ENCODE assay signal across 26 mouse cellular contexts in the genomic region with DNA sequence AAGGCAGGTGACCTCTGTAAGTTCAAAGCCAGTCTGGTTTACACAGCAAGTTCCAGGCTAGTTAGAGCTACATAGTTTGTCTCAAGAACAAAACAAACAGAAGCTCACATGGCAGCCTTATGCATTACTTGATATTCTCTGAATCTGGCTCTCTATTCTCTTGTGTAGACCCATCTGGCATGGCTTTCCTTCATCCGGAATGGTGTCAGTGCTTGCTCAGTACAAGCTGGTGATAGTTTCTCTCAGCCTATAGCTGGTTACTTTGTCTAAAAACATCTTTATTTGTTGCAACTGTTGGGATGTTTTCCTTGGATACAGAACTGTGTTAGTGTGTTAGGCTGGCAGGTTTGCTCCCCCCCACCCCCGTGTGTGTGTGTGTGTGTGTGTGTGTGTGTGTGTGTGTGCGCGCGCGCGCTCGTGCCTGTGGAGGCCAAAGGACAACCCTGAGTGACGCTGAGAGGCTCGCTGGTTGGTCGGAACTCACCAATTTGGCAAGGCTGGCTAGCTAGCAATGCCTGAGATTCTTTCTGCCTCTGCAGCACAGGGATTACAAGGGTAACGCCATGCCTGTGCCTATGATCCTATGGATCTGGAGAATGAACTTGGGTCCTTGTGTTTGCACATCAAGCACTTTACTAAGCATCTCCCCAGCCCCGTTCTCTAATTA. TPM values are rescaled to one million over a fixed set of nuclear protein-coding genes. Genes with fewer than 3 reads are reported as not detected.
DNase-seq lines count a peak whose midpoint lies in the region; ATAC-seq and TF ChIP-seq lines count a peak whose summit lies in the region.
"Had no signal": no experiment of that assay in that cellular context is flagged by ENCODE, and none has a peak within 500 bp of the region (broad histone marks: within the 10 kb centered on the region; RNA-seq: fewer than 3 reads in every experiment).

No protein-coding gene starts in this region.

- H3K4me1 ChIP-seq in cerebellum, adult 2 months (ENCODE audit: control insufficient read depth, insufficient read depth, low read length): peaks cover 24% of the 10 kb centered on the region
- H3K4me1 ChIP-seq in midbrain, embryonic 11.5 days (ENCODE audit: control insufficient read depth, insufficient read depth, low read length): no peaks in the 10 kb centered on the region
- peaks cover 14% of the 10 kb centered on the region; the same call in 1 of the 2 replicates for H3K4me1 ChIP-seq in midbrain, embryonic 14.5 days (ENCODE audit: control insufficient read depth, insufficient read depth, low read length)
- H3K4me1 ChIP-seq: intestine, embryonic 15.5 days had no signal

- no peak overlapping the region for H3K4me2 ChIP-seq in midbrain, embryonic 11.5 days
- no peak overlapping the region for H3K4me2 ChIP-seq in midbrain, embryonic 14.5 days (ENCODE audit: low read length)
- H3K4me2 ChIP-seq: embryonic facial prominence, embryonic 12.5 days; intestine, embryonic 15.5 days had no signal

- no peak for TF ChIP-seq POLR2A in cerebellum, adult 2 months (IDR thresholded peaks at IDR 0.05; ENCODE audit: borderline replicate concordance, insufficient read depth, low read length)

- WGBS in cerebellum, adult 2 months: 78% methylated on average over 13 of the region's 13 CpGs
- whole genome bisulfite sequencing in midbrain, embryonic 11.5 days: 79% methylated on average over 13 of the region's 13 CpGs
- WGBS in midbrain, embryonic 14.5 days: 75% methylated on average over 13 of the region's 13 CpGs

- no peak for TF ChIP-seq CTCF in cerebellum, adult 2 months (IDR thresholded peaks at IDR 0.05; ENCODE audit: borderline replicate concordance, insufficient read depth, low read depth, low read length)

- no peaks in the 10 kb centered on the region for H3K9me3 ChIP-seq in midbrain, embryonic 11.5 days (ENCODE audit: control insufficient read depth, low read length)
- no peaks in the 10 kb centered on the region for H3K9me3 ChIP-seq in midbrain, embryonic 14.5 days (ENCODE audit: control insufficient read depth, low read length)
- H3K9me3 ChIP-seq: embryonic facial prominence, embryonic 12.5 days; hindbrain, embryonic 10.5 days; intestine, embryonic 15.5 days; neural tube, embryonic 15.5 days had no signal

- no peak for ATAC-seq in midbrain, embryonic 11.5 days (ENCODE audit: low FRiP score)
- no peak for ATAC-seq in midbrain, embryonic 14.5 days (ENCODE audit: low FRiP score, low TSS enrichment)
- ATAC-seq: intestine, embryonic 15.5 days; lung, postnatal 0 days had no signal

- H3K4me3 ChIP-seq in cerebellum, adult 2 months (replicated peaks; ENCODE audit: insufficient read depth, low read depth, low read length): no peak overlapping the region
- H3K4me3 ChIP-seq in midbrain, embryonic 11.5 days (ENCODE audit: low read depth, low read length): no peak overlapping the region
- H3K4me3 ChIP-seq in midbrain, embryonic 14.5 days (replicated peaks; ENCODE audit: low read depth, low read length): no peak overlapping the region
- H3K4me3 ChIP-seq: embryonic facial prominence, embryonic 12.5 days; hindbrain, embryonic 10.5 days; intestine, embryonic 15.5 days; left cerebral cortex, adult 2 months; midbrain, embryonic 10.5 days; neural tube, embryonic 15.5 days had no signal

- intact Hi-C loops in heart, postnatal 36 days (cut with DNase I): no loop called here

- H3K27ac ChIP-seq in cerebellum, adult 2 months (ENCODE audit: insufficient read depth, low read length): peak overlapping the region; percentile 38
- no peak overlapping the region for H3K27ac ChIP-seq in midbrain, embryonic 11.5 days (ENCODE audit: low read depth, low read length)
- no peak overlapping the region for H3K27ac ChIP-seq in midbrain, embryonic 14.5 days (replicated peaks; ENCODE audit: low read depth, low read length)
- H3K27ac ChIP-seq: embryonic facial prominence, embryonic 12.5 days; hindbrain, embryonic 10.5 days; intestine, embryonic 15.5 days; left cerebral cortex, adult 2 months; macrophage; neural tube, embryonic 15.5 days had no signal

- H3K9ac ChIP-seq in midbrain, embryonic 11.5 days (ENCODE audit: low read length): no peak overlapping the region
- H3K9ac ChIP-seq in midbrain, embryonic 14.5 days (replicated peaks; ENCODE audit: low read length): no peak overlapping the region
- H3K9ac ChIP-seq: embryonic facial prominence, embryonic 12.5 days; intestine, embryonic 15.5 days; neural tube, embryonic 15.5 days had no signal

- H3K36me3 ChIP-seq in midbrain, embryonic 11.5 days (ENCODE audit: control insufficient read depth, insufficient read depth, low read length): no peaks in the 10 kb centered on the region
- no peaks in the 10 kb centered on the region for H3K36me3 ChIP-seq in midbrain, embryonic 14.5 days (ENCODE audit: control insufficient read depth, insufficient read depth, low read length)
- H3K36me3 ChIP-seq: embryonic facial prominence, embryonic 12.5 days; hindbrain, embryonic 10.5 days; intestine, embryonic 15.5 days; midbrain, embryonic 10.5 days; neural tube, embryonic 15.5 days had no signal

- no peaks in the 10 kb centered on the region for H3K27me3 ChIP-seq in cerebellum, adult 2 months (ENCODE audit: control insufficient read depth, insufficient read depth, low read length)
- no peaks in the 10 kb centered on the region for H3K27me3 ChIP-seq in midbrain, embryonic 11.5 days (ENCODE audit: control insufficient read depth, insufficient read depth, low read length)
- no peaks in the 10 kb centered on the region for H3K27me3 ChIP-seq in midbrain, embryonic 14.5 days (ENCODE audit: control insufficient read depth, insufficient read depth, low read length)

- no peak for DNase-seq in cerebellum, adult 2 months
- no peak for DNase-seq in cerebellum, adult 11-12 months
- peak; percentile 91 for DNase-seq in heart, adult 11 months
- DNase-seq in heart, postnatal 36 days: no peak
- peak; percentile 12 for DNase-seq in heart, postnatal 4 days
- no peak for DNase-seq in heart, adult 9 months (ENCODE audit: low spot score in 2 of 2)
- peak; percentile 68 for DNase-seq in midbrain, embryonic 11.5 days (ENCODE audit: low spot score, missing footprints)
- no peak for DNase-seq in midbrain, embryonic 14.5 days
- DNase-seq: adrenal gland, postnatal 10 days; gastrocnemius, postnatal 10 days; kidney, postnatal 10 days; right cerebral cortex, postnatal 4 days; thymus, postnatal 14 days had no signal

RNA-seq across cellular contexts. Expression of a gene that starts 11.0 kb away (rescaled TPM):
- polyA plus RNA-seq in cerebellum, adult 2 months (2012; rRNA removed): 0.06 TPM in 1 of 2 replicates, not detected in the other
- total RNA-seq in heart, postnatal 36 days (2021): not detected
- not detected for total RNA-seq in heart, postnatal 4 days (2021)
- polyA plus RNA-seq in midbrain, embryonic 11.5 days (2014; fragmentation: Nextera tagmentation; extraction: Ambion mirVana): 22.2 and 23.5 TPM in 2 replicates
- polyA plus RNA-seq in midbrain, embryonic 14.5 days (2014; fragmentation: Nextera tagmentation; extraction: Ambion mirVana): 20.1 and 21.3 TPM in 2 replicates
- total RNA-seq: adrenal gland, postnatal 10 days; gastrocnemius, postnatal 10 days; granulocyte monocyte progenitor cell, adult 5-6 weeks; layer of hippocampus, adult 18-20 months; left cerebral cortex, adult 2 months had no signal
- polyA plus RNA-seq: intestine, embryonic 15.5 days; limb, embryonic 14.5 days; liver, embryonic 16.5 days; lung, postnatal 0 days; macrophage; stomach, embryonic 14.5 days had no signal

Comparison
In these comparisons a context has a peak if more than half of its experiments do, and no peak if none do; other contexts are left out.
1. DNase-seq: peak in heart, adult 11 months (single experiment), heart, postnatal 4 days (single experiment) and midbrain, embryonic 11.5 days (single experiment); none in cerebellum, adult 2 months (0 of 2), cerebellum, adult 11-12 months (single experiment), heart, postnatal 36 days (0 of 2), heart, adult 9 months (0 of 2) and midbrain, embryonic 14.5 days (single experiment).
2. RNA of a gene that starts 11.0 kb away (polyA plus RNA-seq): 22.2 to 23.5 TPM in midbrain, embryonic 11.5 days and 20.1 to 21.3 TPM in midbrain, embryonic 14.5 days; 0.06 TPM in cerebellum, adult 2 months; every median in the first group is over 10 times any median in the second.